Mouse (Mus musculus) gastrocnemius, postnatal 14 days (tissue): Measurements from ENCODE around the gene Nosip. TPM values are rescaled to one million over a fixed set of nuclear protein-coding genes. Genes with fewer than 3 reads are reported as not detected.

ENCODE experiments used
- DNase-seq: peaks from one replicate; pipeline ENCODE4 v3.0.0; 2021; ENCODE audit warnings: mixed read lengths
- intact Hi-C: fragments of 180-260 bp; cut with DNase I; formaldehyde crosslinking; loops from one replicate; pipeline ENCODE4 v1.15.1; 2025; ENCODE audit warnings: low total_unique reads
- microRNA-seq, 2 experiments: library from miRNA; unstranded; fragments of <30 nt; microRNA quantifications; one replicate each; pipeline ENCODE4 v1.2.0; 2021
- total RNA-seq, 2 experiments: library from RNA; stranded (reverse); gene quantifications; 2 replicates each; pipeline ENCODE4 v1.2.3; 2021

Nosip gene
- total RNA-seq, 2 experiments from 2014 or later, result 34.3 to 35.2 TPM

DNA sequence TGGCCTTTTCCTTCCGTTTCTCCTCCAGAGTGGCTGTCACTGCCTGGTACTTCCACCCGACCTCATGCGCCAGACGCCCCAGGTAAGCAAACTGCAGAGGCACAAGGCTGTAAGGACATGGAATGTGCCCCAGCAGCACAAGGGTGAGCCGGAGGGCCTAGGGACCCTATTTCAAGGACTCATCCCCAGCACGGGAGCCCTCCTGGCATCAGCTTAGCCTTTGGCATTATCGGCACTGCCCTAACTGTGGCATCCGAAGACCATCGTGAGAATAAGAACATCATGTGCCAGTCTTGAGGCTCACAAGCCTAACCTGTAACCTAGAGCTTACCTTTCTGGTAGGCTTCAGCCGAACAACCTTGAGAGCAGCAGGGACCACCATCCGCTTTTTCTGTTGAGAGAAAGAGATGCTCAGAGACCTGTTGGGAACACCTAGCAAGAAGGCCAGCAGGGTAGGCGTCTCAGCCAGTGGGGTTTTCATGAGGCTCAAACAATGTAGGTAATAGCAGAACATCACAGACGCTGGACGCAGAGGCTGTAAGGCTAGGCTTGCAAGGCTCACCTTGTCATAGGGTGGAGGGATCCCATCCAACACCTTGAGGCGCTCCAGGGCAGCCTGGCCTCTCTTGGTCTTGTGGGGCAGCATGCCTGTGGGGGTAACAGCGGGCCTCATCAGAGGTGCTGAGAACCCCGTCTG lies 64.1 kb downstream of the Nosip start:
- intact Hi-C loops, result no loop called here
- DNase-seq, result no peak

DNA sequence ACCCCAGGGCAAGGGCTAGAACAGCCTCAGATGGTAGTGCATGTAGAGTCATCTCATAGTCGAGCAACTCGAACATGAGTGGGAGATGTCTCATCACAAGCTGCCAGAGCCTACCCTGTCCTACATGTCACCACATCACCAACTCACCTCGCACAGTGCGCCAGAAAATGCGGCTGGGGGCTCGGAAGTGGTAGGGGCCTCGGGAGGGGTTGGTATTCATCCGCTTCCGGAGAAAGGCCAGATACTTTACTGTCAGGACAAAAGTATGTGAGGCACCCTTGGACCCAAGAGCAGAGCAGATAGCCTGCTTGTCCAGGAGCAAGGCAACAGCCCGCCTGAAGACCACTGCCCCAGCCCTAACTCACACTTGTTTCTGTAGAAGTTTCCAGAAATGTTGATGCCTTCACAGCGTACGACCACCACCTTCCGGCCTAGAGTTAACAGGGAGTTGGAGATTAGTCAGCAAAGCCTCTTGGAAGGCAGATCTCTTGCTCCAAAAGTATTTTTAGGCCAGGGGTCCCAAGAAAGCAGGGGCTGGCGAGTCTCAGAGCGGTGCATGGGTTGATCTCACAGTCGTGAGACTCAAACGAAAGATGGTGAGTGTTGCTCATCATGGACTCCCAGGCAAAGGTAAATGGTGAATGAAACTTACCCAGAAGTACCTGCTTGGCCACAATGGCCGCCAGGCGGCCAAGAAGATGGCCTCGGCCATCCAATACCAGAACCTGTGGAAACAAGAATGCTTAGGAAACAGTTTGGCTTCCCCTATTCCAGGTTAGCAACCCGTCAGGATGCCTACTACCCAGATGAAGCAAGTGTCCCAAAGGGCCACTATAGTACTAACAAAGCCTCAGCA lies 64.8 kb downstream of the Nosip start:
- no peak for DNase-seq
- intact Hi-C loops, result no loop called here

Small RNAs within 50 kb of the gene (microRNA-seq; reads per million reads assigned to microRNA genes)
- gene Mir150 (429 to 434 reads per million in 2 experiments), gene Mir5121 (10.5 to 11.2 reads per million in 2 experiments), gene Mir7054 (0.32 to 0.50 reads per million in 2 experiments)

Other genes starting within 250 kb of the Nosip start
- gene Nup62, start 246.3 kb upstream of the Nosip start, total RNA-seq, result 10 to 100 TPM; 21.2 to 28.1 TPM
- gene Il4i1, start 246.0 kb upstream of the Nosip start, total RNA-seq, result 1 to 10 TPM; 2.3 to 2.6 TPM
- 10 to 100 TPM; 54.5 to 62.2 TPM for gene Atf5, start 245.8 kb upstream of the Nosip start, total RNA-seq
- gene Akt1s1, start 213.4 kb upstream of the Nosip start, total RNA-seq, result 10 to 100 TPM; 85.9 to 86.7 TPM
- 10 to 100 TPM; 28.2 to 38.9 TPM for gene Tbc1d17, start 213.3 kb upstream of the Nosip start, total RNA-seq
- gene Pnkp, start 205.3 kb upstream of the Nosip start, total RNA-seq, result 10 to 100 TPM; 15.1 to 16.6 TPM
- 100 to 1,000 TPM; 161 to 167 TPM for gene Ptov1, start 192.6 kb upstream of the Nosip start, total RNA-seq
- gene Med25, start 169.7 kb upstream of the Nosip start, total RNA-seq, result 10 to 100 TPM; 48.0 to 49.7 TPM
- 10 to 100 TPM; 18.8 to 23.4 TPM for gene Fuz, start 166.3 kb upstream of the Nosip start, total RNA-seq
- gene Ap2a1, start 132.9 kb upstream of the Nosip start, total RNA-seq, result 10 to 100 TPM; 55.4 to 60.8 TPM
- gene Tsks, start 119.2 kb upstream of the Nosip start, total RNA-seq, result not detected
- gene Cpt1c, start 87.6 kb upstream of the Nosip start, total RNA-seq, result 1 to 10 TPM; 2.3 to 2.7 TPM
- gene Prmt1, start 75.9 kb upstream of the Nosip start, total RNA-seq, result 100 to 1,000 TPM; 144 to 227 TPM
- gene Irf3, start 64.8 kb upstream of the Nosip start, total RNA-seq, result 10 to 100 TPM; 20.0 to 22.2 TPM
- 10 to 100 TPM in 1 of 2 experiments, 1 to 10 TPM in 1; 10.0 to 10.6 TPM for gene Bcl2l12, start 63.7 kb upstream of the Nosip start, total RNA-seq
- gene Scaf1, start 46.1 kb upstream of the Nosip start, total RNA-seq, result 10 to 100 TPM; 35.6 to 40.1 TPM
- 10 to 100 TPM; 43.1 to 53.1 TPM for gene Rras, start 44.5 kb upstream of the Nosip start, total RNA-seq
- gene Prr12, start 9.5 kb upstream of the Nosip start, total RNA-seq, result 10 to 100 TPM; 17.9 to 29.6 TPM
- gene Prrg2, start 248 bp downstream of the Nosip start, total RNA-seq, result 1 to 10 TPM; 7.2 to 7.6 TPM
- 10 to 100 TPM; 57.2 to 80.5 TPM for gene Rcn3, start 29.8 kb downstream of the Nosip start, total RNA-seq
- gene Fcgrt, start 41.4 kb downstream of the Nosip start, total RNA-seq, result 10 to 100 TPM; 62.5 to 64.4 TPM
- gene Rps11, start 62.0 kb downstream of the Nosip start, total RNA-seq, result 100 to 1,000 TPM; 599 to 696 TPM
- 100 to 1,000 TPM; 742 to 866 TPM for gene Rpl13a, start 66.3 kb downstream of the Nosip start, total RNA-seq
- not detected for gene Gm45713, start 73.8 kb downstream of the Nosip start, total RNA-seq
- 1 to 10 TPM; 1.9 to 2.5 TPM for gene Flt3l, start 74.0 kb downstream of the Nosip start, total RNA-seq
- 10 to 100 TPM; 40.0 to 42.4 TPM for gene Pih1d1, start 91.9 kb downstream of the Nosip start, total RNA-seq
- 10 to 100 TPM; 21.4 to 23.2 TPM for gene Aldh16a1, start 92.2 kb downstream of the Nosip start, total RNA-seq
- 1 to 10 TPM; 3.6 to 4.3 TPM for gene Slc17a7, start 101.5 kb downstream of the Nosip start, total RNA-seq
- under 1 TPM; 0.16 to 0.23 TPM for gene Gfy, start 117.1 kb downstream of the Nosip start, total RNA-seq
- gene Pth2, start 118.6 kb downstream of the Nosip start, total RNA-seq, result not detected
- 1 to 10 TPM; 2.1 to 2.6 TPM for gene Ccdc155, start 142.5 kb downstream of the Nosip start, total RNA-seq
- gene Dkkl1, start 149.7 kb downstream of the Nosip start, total RNA-seq, result not detected
- gene Tead2, start 153.3 kb downstream of the Nosip start, total RNA-seq, result 10 to 100 TPM in 1 of 2 experiments, 1 to 10 TPM in 1; 7.1 to 10.9 TPM
- gene Cd37, start 176.7 kb downstream of the Nosip start, total RNA-seq, result 1 to 10 TPM; 1.4 to 1.5 TPM
- gene Slc6a16, start 178.7 kb downstream of the Nosip start, total RNA-seq, result not detected
- not detected for gene Slc6a21, start 215.1 kb downstream of the Nosip start, total RNA-seq